Mouse (Mus musculus) E14TG2a.4 (cell line): ENCODE measurements at regions not wholly inside any gene's neighbourhood (a gene's known extent, or its start where the extent isn't known, plus 50 kb on each side); places are given as distances from the start of the nearest gene placed in this dataset.

Source experiments
- H3K27me3 ChIP-seq: 2 replicates; pipeline ENCODE4 v1.6.1; 2014; ENCODE audit warnings: low read length, control low read depth; ENCODE audit not compliant: insufficient read depth
- H3K36me3 ChIP-seq: 2 replicates; pipeline ENCODE4 v1.6.1; 2014; ENCODE audit warnings: low read length, control low read depth; ENCODE audit not compliant: insufficient read depth
- H3K4me1 ChIP-seq: replicated peaks from 2 replicates; pipeline ENCODE4 v1.6.1; 2014; ENCODE audit warnings: low read depth, low read length, control low read depth
- H3K4me3 ChIP-seq: replicated peaks from 2 replicates; pipeline ENCODE4 v1.5.1; 2014; ENCODE audit warnings: mild to moderate bottlenecking, low read length
- H3K9me3 ChIP-seq: 2 replicates; pipeline ENCODE4 v1.6.1; 2014; ENCODE audit warnings: low read length, control low read depth
- CTCF ChIP-seq: conservative IDR thresholded peaks from 2 replicates; pipeline ENCODE4 v1.5.1; 2014; ENCODE audit warnings: low read length
- NANOG ChIP-seq: IDR thresholded peaks from 2 replicates; pipeline ENCODE4 v1.6.1; 2014; ENCODE audit warnings: borderline replicate concordance, low read length, mixed read lengths
- POU5F1 ChIP-seq: IDR thresholded peaks from 2 replicates; pipeline ENCODE4 v1.6.1; 2014; ENCODE audit warnings: low read length, borderline replicate concordance

DNA sequence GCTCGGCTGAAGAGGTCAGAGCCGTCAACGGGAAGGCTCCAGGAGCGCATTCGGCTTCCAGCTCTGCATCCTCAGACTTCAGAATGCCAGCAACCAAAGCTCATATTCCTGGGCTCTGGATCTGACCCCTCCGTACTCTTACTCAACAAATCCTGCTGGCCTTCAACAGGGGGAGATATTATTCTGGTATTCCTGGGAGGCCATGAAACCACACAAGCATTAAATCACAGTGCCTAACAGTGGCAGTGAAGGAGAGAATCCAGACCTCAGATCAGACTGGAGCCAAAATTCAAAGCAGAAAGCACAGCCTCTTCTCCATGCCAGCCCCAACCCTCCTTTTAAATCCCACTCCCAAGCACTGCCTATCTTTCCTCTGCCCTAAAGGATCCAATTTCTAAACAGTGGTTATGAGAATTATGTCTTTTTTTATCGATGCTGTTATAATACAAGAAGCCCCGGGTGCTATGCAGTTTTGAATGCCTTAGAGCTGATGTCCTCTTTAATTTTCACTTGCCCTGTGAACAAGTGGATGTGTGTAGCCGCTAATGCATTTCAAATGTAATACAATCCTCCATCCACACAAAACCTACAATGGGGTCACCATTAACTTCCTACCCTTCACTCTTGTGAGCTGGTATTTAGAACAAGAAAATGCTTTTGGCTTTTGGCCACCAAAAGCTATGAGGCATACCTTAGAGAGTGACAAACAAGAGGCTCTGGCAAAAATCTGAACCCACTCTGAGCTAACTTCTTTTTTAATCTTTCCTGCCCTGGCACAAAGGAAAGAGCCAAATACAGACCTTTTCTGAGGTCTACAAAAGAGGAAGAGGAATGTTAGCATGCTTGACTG, 333.1 kb upstream of the Epha4 start:
- H3K4me1 ChIP-seq, result no peaks in the 10 kb centered on the region
- no peaks in the 10 kb centered on the region for H3K27me3 ChIP-seq
- no peaks in the 10 kb centered on the region for H3K36me3 ChIP-seq
- no peaks in the 10 kb centered on the region for H3K9me3 ChIP-seq
- H3K4me3 ChIP-seq, result no peak overlapping the region
- TF ChIP-seq CTCF, result no peak
- TF ChIP-seq POU5F1, result no peak
- no peak for TF ChIP-seq NANOG

DNA sequence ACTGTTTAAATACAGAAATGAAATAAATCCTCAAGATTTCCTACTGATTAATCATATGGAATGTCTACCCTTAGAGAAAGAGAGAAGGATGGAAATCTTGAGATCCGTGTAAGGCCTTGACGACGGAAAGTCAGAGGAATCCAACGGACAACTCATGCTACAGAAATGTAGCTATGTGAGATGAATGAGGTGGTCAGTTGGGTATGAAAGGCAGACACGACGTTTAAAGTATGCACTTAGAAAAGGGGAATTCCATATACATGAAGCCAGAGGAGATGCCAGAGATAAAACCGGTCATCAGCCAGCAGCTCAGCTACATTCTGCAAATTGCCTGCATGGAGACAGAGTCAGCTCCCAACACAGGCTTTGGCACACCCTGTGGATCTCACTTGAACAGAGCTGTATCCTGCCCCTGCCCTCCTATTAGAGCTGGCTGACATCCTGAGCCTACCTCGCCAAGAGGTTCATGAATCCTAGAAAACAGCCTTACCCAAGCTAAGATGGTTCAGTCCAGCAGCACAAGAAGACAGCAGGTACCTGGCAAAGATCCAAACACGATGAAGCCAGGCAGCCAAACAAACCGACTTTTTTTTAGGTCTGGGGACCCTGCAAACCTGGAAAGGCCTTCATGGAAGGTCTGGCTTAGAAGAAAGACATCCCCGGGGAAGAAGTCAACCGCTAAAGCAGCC, 331.3 kb upstream of the Epha4 start:
- H3K4me1 ChIP-seq, result no peaks in the 10 kb centered on the region
- no peaks in the 10 kb centered on the region for H3K36me3 ChIP-seq
- no peak for TF ChIP-seq CTCF
- TF ChIP-seq NANOG, result no peak
- TF ChIP-seq POU5F1, result no peak
- H3K27me3 ChIP-seq, result no peaks in the 10 kb centered on the region
- H3K9me3 ChIP-seq, result no peaks in the 10 kb centered on the region
- H3K4me3 ChIP-seq, result no peak overlapping the region

DNA sequence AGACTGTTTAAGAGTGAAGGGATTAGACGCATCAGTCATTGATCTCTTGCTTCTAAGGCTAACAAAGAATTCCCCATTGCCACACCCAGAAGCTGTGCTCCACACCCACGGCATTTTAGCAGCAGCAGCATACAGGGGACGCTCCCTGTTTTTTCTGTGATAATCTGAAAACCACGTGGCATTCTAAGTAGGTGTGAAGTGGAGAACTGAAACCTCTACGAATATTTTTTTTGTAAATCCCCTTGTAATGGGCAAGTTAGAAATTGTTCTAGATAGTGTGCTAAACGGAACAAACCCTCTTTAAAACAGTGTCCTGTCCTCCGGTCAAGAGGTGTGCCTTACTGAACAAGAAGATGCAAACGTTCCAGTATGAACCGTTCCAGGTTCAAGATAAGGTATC, 325.8 kb upstream of the Epha4 start:
- H3K4me1 ChIP-seq, result no peaks in the 10 kb centered on the region
- H3K36me3 ChIP-seq, result no peaks in the 10 kb centered on the region
- TF ChIP-seq CTCF (no peak), NANOG (no peak), POU5F1 (no peak)
- H3K4me3 ChIP-seq, result no peak overlapping the region
- H3K27me3 ChIP-seq, result no peaks in the 10 kb centered on the region
- no peaks in the 10 kb centered on the region for H3K9me3 ChIP-seq

DNA sequence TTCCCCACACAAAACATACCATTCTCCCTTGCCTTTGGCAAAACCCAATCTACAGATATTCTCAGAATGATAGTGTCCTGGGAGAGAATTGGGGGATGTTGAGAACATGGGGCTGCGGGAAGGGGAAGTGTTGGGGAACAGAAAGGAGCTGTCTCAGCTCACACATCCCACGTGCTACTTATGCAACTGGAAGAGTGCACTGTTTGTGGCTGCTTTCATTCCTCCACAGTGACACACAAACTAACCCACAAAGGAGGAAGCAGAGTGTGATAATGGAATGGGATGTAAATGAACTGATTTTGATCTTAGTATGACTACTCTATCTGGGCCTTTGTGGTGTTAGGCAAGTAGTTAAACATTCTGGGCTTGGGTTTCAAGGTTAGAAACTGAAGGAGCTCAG, 317.3 kb upstream of the Epha4 start:
- no peaks in the 10 kb centered on the region for H3K4me1 ChIP-seq
- no peak for TF ChIP-seq NANOG
- no peak for TF ChIP-seq POU5F1
- no peak for TF ChIP-seq CTCF

DNA sequence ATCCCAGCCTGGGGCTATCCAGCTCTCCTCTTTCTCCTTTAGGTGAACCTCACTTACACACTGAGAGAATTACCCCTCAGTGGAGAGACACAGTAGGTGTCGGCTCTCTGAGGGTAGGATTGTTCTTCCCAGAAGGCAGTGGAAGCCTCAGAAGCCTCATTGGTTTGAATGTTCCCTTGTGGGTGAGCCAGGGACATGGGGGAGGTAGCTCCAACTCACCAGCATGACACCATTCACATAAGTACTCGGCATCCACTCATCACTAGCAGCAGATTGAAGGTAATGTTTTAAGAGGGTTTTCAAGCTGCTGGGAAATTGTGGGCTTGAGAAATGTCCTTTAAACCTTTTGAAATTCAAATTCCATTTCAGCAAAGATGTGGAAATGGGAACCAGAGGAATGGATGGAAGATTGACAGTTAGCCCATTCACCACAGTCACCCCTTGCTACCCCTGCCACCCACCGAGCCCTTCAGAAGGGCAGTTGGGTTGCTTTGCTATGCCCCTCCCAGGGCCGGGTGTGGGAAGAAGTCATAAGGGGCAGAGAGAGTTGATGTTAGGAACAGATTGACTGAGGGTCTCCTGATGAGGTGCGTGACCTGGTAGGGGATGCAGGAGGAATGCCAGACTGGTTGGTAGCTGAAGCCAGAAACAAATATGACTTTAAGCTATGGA, 310.0 kb upstream of the Epha4 start:
- 0 out of 2 replicates have a peak, but pooled peaks cover 7% of the 10 kb centered on the region for H3K4me1 ChIP-seq
- no peak for TF ChIP-seq POU5F1
- no peak for TF ChIP-seq NANOG
- H3K36me3 ChIP-seq, result no peaks in the 10 kb centered on the region

More for the DNA sequence above, 317.3 kb upstream of the Epha4 start:
- Histone ChIP-seq H3K9me3 (no peaks in the 10 kb centered on the region), H3K4me3 (no peak overlapping the region), H3K27me3 (no peaks in the 10 kb centered on the region), H3K36me3 (no peaks in the 10 kb centered on the region)

DNA sequence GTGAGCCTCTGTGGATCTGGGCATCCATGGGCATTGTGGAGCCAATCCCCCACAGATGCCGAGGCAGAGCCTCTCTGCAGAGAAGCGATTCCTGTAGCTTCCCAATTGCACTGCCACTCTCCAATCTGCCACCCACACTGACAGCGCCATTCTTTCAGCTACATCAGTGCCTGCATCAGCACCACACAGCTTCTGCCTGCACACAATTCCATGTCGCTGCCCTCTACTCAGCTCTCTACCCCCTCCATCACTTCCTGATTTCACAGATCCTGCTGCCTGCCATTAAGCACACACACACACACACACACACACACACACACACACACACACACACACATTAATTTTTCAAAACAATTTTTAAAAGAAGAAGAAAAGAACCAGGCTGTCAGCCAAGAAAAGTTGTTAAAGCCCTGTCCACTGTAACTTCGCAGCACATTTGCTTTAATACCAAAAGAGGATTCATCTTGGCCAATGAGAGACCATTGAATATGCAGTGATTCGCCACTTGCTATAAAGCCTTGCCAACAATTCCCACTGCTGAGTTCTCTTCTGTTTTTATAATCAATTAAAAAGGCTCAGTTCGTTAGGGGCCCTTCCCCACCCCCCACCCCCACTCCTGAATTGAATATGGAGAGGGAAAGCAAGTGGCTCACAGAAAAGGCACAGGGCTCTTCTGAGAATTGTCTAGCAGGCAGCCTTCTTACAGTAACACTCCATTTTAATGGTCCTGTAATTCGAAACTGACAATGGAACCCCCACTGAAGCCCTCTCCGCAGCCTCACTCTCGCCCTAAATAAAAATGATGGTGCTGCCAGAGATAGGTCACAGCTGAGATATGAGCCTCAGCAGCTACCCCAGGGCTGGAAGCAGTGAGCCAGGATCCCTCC, 309.2 kb upstream of the Epha4 start:
- H3K27me3 ChIP-seq, result no peaks in the 10 kb centered on the region
- no peak overlapping the region for H3K4me3 ChIP-seq
- no peaks in the 10 kb centered on the region for H3K9me3 ChIP-seq
- H3K4me1 ChIP-seq, result 0 out of 2 replicates have a peak, but pooled peaks cover 7% of the 10 kb centered on the region
- H3K36me3 ChIP-seq, result no peaks in the 10 kb centered on the region
- no peak for TF ChIP-seq POU5F1
- TF ChIP-seq NANOG, result no peak
- TF ChIP-seq CTCF, result no peak

More for the DNA sequence above, 310.0 kb upstream of the Epha4 start:
- Histone ChIP-seq H3K4me3 (no peak overlapping the region), H3K27me3 (no peaks in the 10 kb centered on the region), H3K9me3 (no peaks in the 10 kb centered on the region)

DNA sequence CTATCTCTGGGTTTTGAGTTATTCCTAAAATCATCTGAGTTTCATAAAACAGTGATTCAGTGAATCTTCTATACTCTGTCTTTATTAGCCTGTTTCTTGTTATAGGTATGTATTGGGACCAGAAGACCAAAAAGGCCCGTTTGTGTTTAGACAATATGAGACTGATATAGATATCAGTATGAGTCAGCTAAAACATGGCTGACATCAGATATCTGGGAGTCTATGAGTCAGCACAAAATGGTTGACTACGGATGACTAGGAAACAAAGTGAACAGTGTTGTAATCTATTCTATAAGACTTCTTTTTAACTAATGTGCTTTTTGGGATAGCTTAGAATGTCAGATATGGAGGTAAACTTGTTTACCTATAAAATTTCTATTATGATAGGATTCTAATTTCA, 305.2 kb upstream of the Epha4 start:
- no peaks in the 10 kb centered on the region for H3K9me3 ChIP-seq
- TF ChIP-seq CTCF, result no peak
- no peak for TF ChIP-seq NANOG
- H3K27me3 ChIP-seq, result no peaks in the 10 kb centered on the region
- no peaks in the 10 kb centered on the region for H3K36me3 ChIP-seq
- 0 out of 2 replicates have a peak, but pooled peaks cover 7% of the 10 kb centered on the region for H3K4me1 ChIP-seq
- H3K4me3 ChIP-seq, result no peak overlapping the region

DNA sequence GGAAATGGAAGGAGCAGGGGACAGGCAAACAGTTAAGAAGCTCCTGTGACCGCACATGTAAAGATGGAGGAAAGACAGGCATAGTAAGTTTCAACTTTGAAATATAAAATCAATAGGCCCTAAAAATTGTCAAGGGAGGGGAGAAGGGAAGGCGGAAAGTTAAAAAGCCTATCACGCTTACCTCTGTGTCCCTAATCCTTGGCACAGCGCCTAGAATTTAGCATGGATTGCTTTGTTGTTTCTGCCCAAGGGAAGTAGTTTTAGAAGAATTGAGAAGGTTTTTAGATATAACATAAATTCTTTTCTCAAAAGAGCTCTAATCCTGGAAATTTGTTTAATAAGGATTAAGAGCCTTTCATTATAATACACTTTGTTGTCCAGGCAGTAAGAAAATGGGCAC, 300.6 kb upstream of the Epha4 start:
- TF ChIP-seq NANOG (no peak), CTCF (no peak), POU5F1 (no peak)
- Histone ChIP-seq H3K27me3 (no peaks in the 10 kb centered on the region), H3K36me3 (no peaks in the 10 kb centered on the region), H3K4me3 (no peak overlapping the region), H3K4me1 (no peaks in the 10 kb centered on the region), H3K9me3 (no peaks in the 10 kb centered on the region)
